In the genomic region with DNA sequence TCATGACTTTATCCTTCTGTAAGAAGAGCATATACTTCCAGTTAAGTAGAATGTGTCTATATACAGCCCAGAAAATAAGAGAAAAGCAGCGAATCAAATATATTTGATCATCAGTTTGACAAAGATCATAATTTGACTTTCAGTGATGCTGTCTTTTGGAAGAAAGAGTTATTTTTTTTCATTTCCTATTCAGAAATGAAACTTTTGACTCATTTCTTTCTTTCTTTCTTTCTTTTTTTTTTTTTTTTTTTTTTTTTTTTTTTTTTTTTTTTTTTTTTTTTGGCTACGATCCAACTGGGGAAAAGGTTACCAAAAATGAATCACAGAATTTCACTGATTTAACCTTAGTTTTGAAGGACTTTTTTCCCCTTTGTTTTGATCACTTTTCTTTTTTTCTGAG, we compare ENCODE assay signal across 15 mouse cellular contexts.
"Had no signal": no experiment of that assay in that cellular context is flagged by ENCODE, and none has a peak within 500 bp of the region (broad histone marks: within the 10 kb centered on the region; RNA-seq: fewer than 3 reads in every experiment).

No protein-coding gene starts in this region.

- H3K9me3 ChIP-seq: neural tube, embryonic 15.5 days; stomach, embryonic 15.5 days had no signal

- H3K9ac ChIP-seq: neural tube, embryonic 15.5 days; stomach, embryonic 15.5 days had no signal

- H3K27me3 ChIP-seq: neural tube, embryonic 15.5 days; stomach, embryonic 15.5 days had no signal

- H3K4me1 ChIP-seq: neural tube, embryonic 15.5 days; stomach, embryonic 15.5 days had no signal

- H3K4me3 ChIP-seq: neural tube, embryonic 15.5 days; stomach, embryonic 15.5 days had no signal

- H3K36me3 ChIP-seq: neural tube, embryonic 15.5 days; stomach, embryonic 15.5 days had no signal

- H3K27ac ChIP-seq: neural tube, embryonic 15.5 days; stomach, embryonic 15.5 days; stomach, postnatal 0 days had no signal

- H3K4me2 ChIP-seq: neural tube, embryonic 15.5 days; stomach, embryonic 15.5 days had no signal

- DNase-seq: retina, postnatal 1 day; right cerebral cortex, adult 18-20 months; right cerebral cortex, postnatal 14 days; right cerebral cortex, postnatal 25 days; right cerebral cortex, postnatal 4 days; spleen, adult 18-20 months; thymus, adult 18-20 months; thymus, adult 2 months; thymus, postnatal 14 days; thymus, postnatal 25 days; thymus, postnatal 36 days; thymus, postnatal 4 days had no signal
